Mouse (Mus musculus): ENCODE results near the gene Gm20708. TPM values are rescaled to one million over a fixed set of nuclear protein-coding genes. Genes with fewer than 3 reads are reported as not detected.

Gm20708 gene
- total RNA-seq, 1 experiment: 0.40 TPM

DNA sequence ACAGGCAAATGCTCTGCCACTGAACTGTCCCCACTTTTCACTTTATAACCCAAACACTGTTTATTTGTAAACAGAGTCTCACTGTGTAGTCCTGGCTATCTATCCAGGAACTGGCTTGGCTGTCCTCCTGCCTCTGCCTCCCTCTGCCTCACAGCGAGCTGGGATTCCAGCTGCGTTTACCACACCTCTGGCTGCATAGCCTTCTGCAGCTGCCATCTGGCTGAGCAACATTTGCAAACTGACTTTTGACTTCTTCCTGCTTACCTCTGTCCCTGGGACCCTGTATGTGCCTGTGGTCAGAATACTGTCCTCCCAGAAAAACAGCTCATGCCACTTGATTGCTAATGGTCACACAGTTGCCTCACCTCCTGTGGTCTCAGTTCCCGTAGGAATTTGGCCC, 17.9 kb downstream of the Gm20708 start:
- Histone ChIP-seq H3K4me1 (ENCODE audit: control insufficient read depth in 2 of 2, insufficient read depth in 2 of 2, low read length in 2 of 2, poor library complexity in 1 of 2) (peaks cover 7 to 24% of the 10 kb centered on the region in 2 experiments), H3K36me3 (ENCODE audit: control insufficient read depth, insufficient read depth, low read length, poor library complexity, severe bottlenecking) (peaks cover 10% of the 10 kb centered on the region), H3K4me3 (ENCODE audit: insufficient read depth in 1 of 2, low read depth in 1 of 2, low read length in 2 of 2, poor library complexity in 1 of 2, severe bottlenecking in 1 of 2) (no peak overlapping the region), H3K9me3 (ENCODE audit: control insufficient read depth, insufficient read depth, low read depth, low read length) (no peaks in the 10 kb centered on the region), H3K9ac (ENCODE audit: insufficient read depth, low read depth, low read length, poor library complexity, severe bottlenecking) (no peak overlapping the region), H3K27ac (ENCODE audit: insufficient read depth, low read depth, low read length, poor library complexity, severe bottlenecking) (no peak overlapping the region)
- TF ChIP-seq HCFC1 (IDR thresholded peaks at IDR 0.05; ENCODE audit: borderline replicate concordance, insufficient read depth, low read length): no peak
- no peak for TF ChIP-seq MAFK (IDR thresholded peaks at IDR 0.05; ENCODE audit: insufficient read depth, low read depth, low read length)
- TF ChIP-seq ZC3H11A (IDR thresholded peaks at IDR 0.05; ENCODE audit: borderline replicate concordance, low read depth, low read length): no peak
- no peak for TF ChIP-seq ZNF384 (IDR thresholded peaks at IDR 0.05; ENCODE audit: low read depth, low read length)
- no peak for TF ChIP-seq CHD2 (IDR thresholded peaks at IDR 0.05; ENCODE audit: low read depth, low read length)
- in situ Hi-C loops (cut with MboI; ENCODE audit: low sequenced_read_pairs in 2 of 2, unreplicated experiment in 2 of 2): no loop called here
- no peak for DNase-seq (ENCODE audit: low read depth, low spot score)

DNA sequence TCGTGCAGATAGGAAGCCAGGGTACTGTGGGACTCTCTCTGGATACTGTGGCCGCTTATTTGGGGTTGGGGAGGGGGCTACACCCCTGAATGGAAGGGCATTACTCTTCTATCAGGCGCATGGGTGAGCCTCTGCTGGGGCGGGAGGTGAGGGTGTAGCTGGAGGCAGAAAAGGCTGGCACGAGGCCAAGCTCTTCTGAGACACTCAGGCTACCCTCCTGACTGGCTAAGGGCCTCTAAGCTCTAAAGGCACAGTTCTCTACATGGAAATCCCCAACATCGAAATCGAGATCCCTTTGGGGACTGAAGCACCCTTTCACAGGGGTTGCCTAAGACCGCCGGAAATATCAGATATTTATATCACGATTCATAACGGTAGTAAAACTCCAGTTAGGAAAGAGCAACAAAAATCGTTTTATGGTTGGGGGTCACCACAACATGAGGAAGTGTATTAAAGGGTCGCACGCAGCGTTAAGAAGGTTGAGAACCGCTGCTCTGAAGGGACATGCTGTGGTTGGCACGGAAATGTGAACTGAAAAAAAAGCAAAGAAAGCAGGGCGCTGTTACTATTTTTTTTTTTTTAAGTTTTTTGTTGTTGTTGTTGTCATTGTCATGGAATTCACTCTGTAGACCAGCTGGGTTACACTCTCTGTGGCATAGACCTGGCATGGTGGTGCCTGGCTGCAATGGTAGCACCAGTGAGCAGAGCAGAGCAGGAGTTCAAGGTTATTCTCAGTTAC, 18.9 kb downstream of the Gm20708 start:
- Histone ChIP-seq H3K4me3 (ENCODE audit: insufficient read depth in 1 of 2, low read depth in 1 of 2, low read length in 2 of 2, poor library complexity in 1 of 2, severe bottlenecking in 1 of 2) (no peak overlapping the region), H3K36me3 (ENCODE audit: control insufficient read depth, insufficient read depth, low read length, poor library complexity, severe bottlenecking) (peaks cover 3% of the 10 kb centered on the region), H3K4me1 (ENCODE audit: control insufficient read depth in 2 of 2, insufficient read depth in 2 of 2, low read length in 2 of 2, poor library complexity in 1 of 2) (peaks cover 7 to 22% of the 10 kb centered on the region in 2 experiments), H3K9me3 (ENCODE audit: control insufficient read depth, insufficient read depth, low read depth, low read length) (no peaks in the 10 kb centered on the region), H3K9ac (ENCODE audit: insufficient read depth, low read depth, low read length, poor library complexity, severe bottlenecking) (peak overlapping the region; percentile 7; the same call in 1 of the 2 replicates), H3K27ac (ENCODE audit: insufficient read depth, low read depth, low read length, poor library complexity, severe bottlenecking) (no peak overlapping the region)
- no peak for DNase-seq (ENCODE audit: low read depth, low spot score)
- in situ Hi-C loops (cut with MboI; ENCODE audit: low sequenced_read_pairs in 2 of 2, unreplicated experiment in 2 of 2): no loop called here
- TF ChIP-seq ZNF384 (IDR thresholded peaks at IDR 0.05; ENCODE audit: low read depth, low read length) (no peak), ZC3H11A (IDR thresholded peaks at IDR 0.05; ENCODE audit: borderline replicate concordance, low read depth, low read length) (no peak), MAFK (IDR thresholded peaks at IDR 0.05; ENCODE audit: insufficient read depth, low read depth, low read length) (no peak), CHD2 (IDR thresholded peaks at IDR 0.05; ENCODE audit: low read depth, low read length) (no peak), HCFC1 (IDR thresholded peaks at IDR 0.05; ENCODE audit: borderline replicate concordance, insufficient read depth, low read length) (no peak)

DNA sequence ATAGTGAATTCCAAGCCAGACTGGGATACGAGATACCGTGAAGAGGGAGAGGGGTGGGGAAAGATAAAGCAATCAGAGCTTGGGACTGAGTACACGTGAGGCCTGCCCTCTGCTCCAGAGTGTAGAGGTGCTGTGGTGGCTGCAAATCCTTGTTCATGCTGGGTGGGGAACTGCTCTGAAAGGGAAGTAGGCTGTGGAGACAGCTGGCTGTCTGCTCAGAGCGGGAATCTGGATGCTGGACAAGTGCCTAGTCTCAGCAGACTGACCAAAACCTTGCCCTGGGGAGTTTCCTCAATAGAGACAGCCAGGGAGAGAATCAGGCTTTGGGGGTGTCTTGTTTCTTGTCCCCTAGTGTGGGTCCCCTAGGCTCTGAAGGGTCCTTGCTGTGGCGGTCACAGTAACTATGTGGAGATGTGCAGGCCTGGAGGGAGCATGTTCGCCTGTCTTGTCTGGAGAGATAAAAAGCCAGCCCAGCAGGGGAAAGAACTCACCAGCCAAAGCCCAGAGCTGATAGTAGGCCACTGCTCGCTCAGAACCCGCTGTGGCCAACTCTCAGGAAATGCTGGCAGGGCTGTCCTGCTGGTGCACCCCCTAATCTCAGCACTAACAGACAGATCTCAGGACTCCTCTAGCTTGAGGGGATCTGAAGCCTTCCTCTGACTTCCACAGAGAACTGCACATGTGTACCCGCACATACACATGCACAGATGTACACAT, 19.6 kb downstream of the Gm20708 start:
- in situ Hi-C loops (cut with MboI; ENCODE audit: low sequenced_read_pairs in 2 of 2, unreplicated experiment in 2 of 2): no loop called here
- no peak overlapping the region for H3K4me3 ChIP-seq (ENCODE audit: insufficient read depth in 1 of 2, low read depth in 1 of 2, low read length in 2 of 2, poor library complexity in 1 of 2, severe bottlenecking in 1 of 2)
- no peaks in the 10 kb centered on the region for H3K36me3 ChIP-seq (ENCODE audit: control insufficient read depth, insufficient read depth, low read length, poor library complexity, severe bottlenecking)
- no peak for TF ChIP-seq HCFC1 (IDR thresholded peaks at IDR 0.05; ENCODE audit: borderline replicate concordance, insufficient read depth, low read length)
- TF ChIP-seq ZC3H11A (IDR thresholded peaks at IDR 0.05; ENCODE audit: borderline replicate concordance, low read depth, low read length): no peak
- H3K4me1 ChIP-seq (ENCODE audit: control insufficient read depth in 2 of 2, insufficient read depth in 2 of 2, low read length in 2 of 2, poor library complexity in 1 of 2): peaks cover 7 to 16% of the 10 kb centered on the region in 2 experiments
- H3K27ac ChIP-seq (ENCODE audit: insufficient read depth, low read depth, low read length, poor library complexity, severe bottlenecking): no peak overlapping the region
- no peaks in the 10 kb centered on the region for H3K9me3 ChIP-seq (ENCODE audit: control insufficient read depth, insufficient read depth, low read depth, low read length)
- H3K9ac ChIP-seq (ENCODE audit: insufficient read depth, low read depth, low read length, poor library complexity, severe bottlenecking): peak overlapping the region; percentile 14; the same call in 1 of the 2 replicates
- no peak for DNase-seq (ENCODE audit: low read depth, low spot score)

DNA sequence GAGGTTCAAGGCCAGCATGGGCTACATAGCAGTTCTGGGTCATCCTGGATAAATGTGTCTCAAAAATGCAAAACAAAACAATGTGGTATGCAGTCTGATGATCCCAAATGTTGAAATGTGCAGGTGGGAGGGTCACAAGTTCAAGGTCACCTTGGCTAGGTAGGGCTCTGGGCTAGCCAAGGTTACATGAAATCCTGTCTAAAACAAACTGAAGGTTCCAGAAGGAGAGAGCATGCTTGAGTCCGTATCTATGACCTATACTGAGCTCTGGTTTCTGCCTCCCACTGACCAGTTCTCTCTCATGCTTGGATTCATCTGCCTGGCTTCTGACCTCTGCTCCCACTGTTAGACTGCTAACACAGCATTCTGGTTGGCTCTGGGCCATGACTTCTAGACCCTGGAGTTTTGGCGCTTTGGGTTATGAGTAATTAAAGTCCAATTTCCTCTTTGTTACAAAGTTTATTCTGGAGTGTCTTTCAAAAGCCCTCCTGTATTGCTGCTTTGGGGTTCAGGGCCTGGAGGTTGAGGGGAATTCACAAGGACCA, 20.3 kb downstream of the Gm20708 start:
- no peak for TF ChIP-seq ZC3H11A (IDR thresholded peaks at IDR 0.05; ENCODE audit: borderline replicate concordance, low read depth, low read length)
- TF ChIP-seq ZNF384 (IDR thresholded peaks at IDR 0.05; ENCODE audit: low read depth, low read length): no peak
- no peak for TF ChIP-seq HCFC1 (IDR thresholded peaks at IDR 0.05; ENCODE audit: borderline replicate concordance, insufficient read depth, low read length)
- no peak for TF ChIP-seq CHD2 (IDR thresholded peaks at IDR 0.05; ENCODE audit: low read depth, low read length)
- TF ChIP-seq MAFK (IDR thresholded peaks at IDR 0.05; ENCODE audit: insufficient read depth, low read depth, low read length): no peak
- H3K9me3 ChIP-seq (ENCODE audit: control insufficient read depth, insufficient read depth, low read depth, low read length): no peaks in the 10 kb centered on the region
- peaks cover 7 to 13% of the 10 kb centered on the region in 2 experiments for H3K4me1 ChIP-seq (ENCODE audit: control insufficient read depth in 2 of 2, insufficient read depth in 2 of 2, low read length in 2 of 2, poor library complexity in 1 of 2)
- H3K27ac ChIP-seq (ENCODE audit: insufficient read depth, low read depth, low read length, poor library complexity, severe bottlenecking): no peak overlapping the region
- H3K36me3 ChIP-seq (ENCODE audit: control insufficient read depth, insufficient read depth, low read length, poor library complexity, severe bottlenecking): no peaks in the 10 kb centered on the region
- H3K4me3 ChIP-seq (ENCODE audit: insufficient read depth in 1 of 2, low read depth in 1 of 2, low read length in 2 of 2, poor library complexity in 1 of 2, severe bottlenecking in 1 of 2): no peak overlapping the region
- no peak for DNase-seq (ENCODE audit: low read depth, low spot score)
- in situ Hi-C loops (cut with MboI; ENCODE audit: low sequenced_read_pairs in 2 of 2, unreplicated experiment in 2 of 2): no loop called here
- no peak overlapping the region for H3K9ac ChIP-seq (ENCODE audit: insufficient read depth, low read depth, low read length, poor library complexity, severe bottlenecking)

All from ES-E14 (cell line).